Mouse (Mus musculus) MEL (cell line): ENCODE measurements around the gene Arid1a. TPM values are rescaled to one million over a fixed set of nuclear protein-coding genes. Genes with fewer than 3 reads are reported as not detected.

Experiments
- DNase-seq: peaks from one replicate; pipeline ENCODE4 v3.0.0; 2011; ENCODE audit warnings: low read depth, low spot score
- H3K27ac ChIP-seq: 2 replicates; pipeline ENCODE4 v1.5.1; 2012; ENCODE audit warnings: low read depth, mild to moderate bottlenecking, control low read depth, low read length, moderate library complexity; ENCODE audit not compliant: control insufficient read depth
- H3K27me3 ChIP-seq, 2 experiments: fragments of 150-350 bp in 1 of 2; sonication (generic) in 1 of 2; 2 replicates each; pipeline ENCODE4 v1.6.1; 2012; ENCODE audit warnings: low read length in 2 of 2, mild to moderate bottlenecking in 2 of 2, improper control_type of control experiment in 1 of 2, moderate library complexity in 1 of 2; ENCODE audit not compliant: insufficient read depth in 2 of 2, control insufficient read depth in 1 of 2
- H3K36me3 ChIP-seq, 2 experiments: 2 replicates each; pipeline ENCODE4 v1.6.1; 2012 to 2014; ENCODE audit warnings: low read length in 2 of 2, improper control_type of control experiment in 1 of 2, inconsistent platforms in 1 of 2, mild to moderate bottlenecking in 1 of 2; ENCODE audit not compliant: insufficient read depth in 2 of 2, control insufficient read depth in 1 of 2
- H3K4me1 ChIP-seq, 2 experiments: fragments of 150-350 bp in 1 of 2; sonication (generic) in 1 of 2; 2 replicates each; pipeline ENCODE4 v1.6.1; 2012; ENCODE audit warnings: low read length in 2 of 2, improper control_type of control experiment in 1 of 2, mild to moderate bottlenecking in 1 of 2; ENCODE audit not compliant: insufficient read depth in 2 of 2, control insufficient read depth in 1 of 2
- H3K4me3 ChIP-seq, 2 experiments: fragments of 150-350 bp in 1 of 2; sonication (generic) in 1 of 2; 2 replicates each; pipeline ENCODE4 v1.5.1; 2012; ENCODE audit warnings: low read depth in 2 of 2, low read length in 2 of 2, mild to moderate bottlenecking in 2 of 2, moderate library complexity in 2 of 2, control low read depth in 1 of 2, improper control_type of control experiment in 1 of 2; ENCODE audit not compliant: control insufficient read depth in 1 of 2, insufficient read depth in 1 of 2
- H3K79me2 ChIP-seq: 2 replicates; pipeline ENCODE4 v1.6.1; 2012; ENCODE audit warnings: mild to moderate bottlenecking, low read length, moderate library complexity; ENCODE audit not compliant: control insufficient read depth, poor library complexity, insufficient read depth
- H3K9ac ChIP-seq: 2 replicates; pipeline ENCODE4 v1.6.1; 2012; ENCODE audit warnings: low read depth, mild to moderate bottlenecking, control low read depth, low read length, moderate library complexity; ENCODE audit not compliant: control insufficient read depth, poor library complexity, severe bottlenecking
- H3K9me3 ChIP-seq: fragments of 150-350 bp; sonication (generic); replicated peaks from 2 replicates; pipeline ENCODE4 v1.6.1; 2012; ENCODE audit warnings: mild to moderate bottlenecking, low read length, improper control_type of control experiment, moderate library complexity; ENCODE audit not compliant: insufficient read depth
- MAFK ChIP-seq: IDR thresholded peaks from 2 replicates; pipeline ENCODE4 v1.6.1; 2011; ENCODE audit warnings: low read depth, mild to moderate bottlenecking, low read length, improper control_type of control experiment, borderline replicate concordance
- MXI1 ChIP-seq: IDR thresholded peaks from 2 replicates; pipeline ENCODE4 v1.6.1; 2011; ENCODE audit warnings: mild to moderate bottlenecking, low read depth, low read length, improper control_type of control experiment
- TBP ChIP-seq: IDR thresholded peaks from 2 replicates; pipeline ENCODE4 v1.8.0; 2011; ENCODE audit warnings: low read depth, low read length, improper control_type of control experiment
- ZNF384 ChIP-seq: IDR thresholded peaks from 2 replicates; pipeline ENCODE4 v1.6.1; 2012; ENCODE audit warnings: low read depth, mild to moderate bottlenecking, inconsistent platforms, low read length, improper control_type of control experiment
- polyA plus RNA-seq, 2 experiments: library from polyadenylated mRNA; stranded (reverse) in 1 of 2; unstranded in 1 of 2; fragments of >175 nt in 1 of 2; fragments of >200 nt in 1 of 2; gene quantifications; 2 replicates each; pipeline versions ENCODE4 v1.2.1 to v1.2.4; 2012; ENCODE audit warnings: low replicate concordance in 2 of 2, low read depth in 1 of 2; ENCODE audit not compliant: insufficient read length in 2 of 2, insufficient read depth in 1 of 2, missing spikeins in 1 of 2
- total RNA-seq: library from RNA; depleted of rRNA; stranded (reverse); fragments of 300-350 nt; gene quantifications from 2 replicates; pipeline ENCODE4 v1.2.3, GENCODE M21; 2012; rRNA removed

Arid1a gene
- total and polyA plus RNA-seq, 3 experiments: 18.1 to 83.3 (median 70.6) TPM

GRCm38 (mm10) chr4:133629191-133629590, 127.4 kb downstream of the Arid1a start:
- H3K9ac ChIP-seq: no peak overlapping the region
- H3K4me1 ChIP-seq: peaks cover 3 to 11% of the 10 kb centered on the region in 2 experiments; a peak in 3 of 4 replicates
- peaks cover 0 to 6% of the 10 kb centered on the region in 2 experiments; a peak in 3 of 4 replicates for H3K36me3 ChIP-seq
- H3K9me3 ChIP-seq: no peaks in the 10 kb centered on the region
- no peak overlapping the region for H3K4me3 ChIP-seq
- H3K27me3 ChIP-seq: no peaks in the 10 kb centered on the region
- TF ChIP-seq MXI1 (no peak), MAFK (no peak), ZNF384 (no peak), TBP (no peak)
- TF ChIP-seq, all 39 proteins: peak for 0
- no peak for DNase-seq
- Histone ChIP-seq H3K27ac (no peak overlapping the region), H3K79me2 (peaks cover 8% of the 10 kb centered on the region)

Other genes with a start within 250 kb of the Arid1a start
- 0.12 TPM in 1 of 2 replicates, not detected in the other for gene Kdf1, start 237.8 kb downstream of the Arid1a start, total RNA-seq
- under 1 TPM in 1 of 2 experiments, not detected in 1; 0.04 TPM for gene Kdf1, start 237.8 kb downstream of the Arid1a start, polyA plus RNA-seq
- 504 and 516 TPM in 2 replicates for gene Nudc, start 210.8 kb downstream of the Arid1a start, total RNA-seq
- gene Nudc, start 210.8 kb downstream of the Arid1a start, polyA plus RNA-seq: 100 to 1,000 TPM in 1 of 2 experiments, not detected in 1; 732 TPM
- gene Nr0b2, start 203.4 kb downstream of the Arid1a start, total RNA-seq: not detected in 2 replicates
- gene Nr0b2, start 203.4 kb downstream of the Arid1a start, polyA plus RNA-seq: under 1 TPM in 1 of 2 experiments, not detected in 1; 0.10 TPM
- 9.8 and 11.0 TPM in 2 replicates for gene Gpatch3, start 182.0 kb downstream of the Arid1a start, total RNA-seq
- 10 to 100 TPM in 1 of 2 experiments, not detected in 1; 16.5 TPM for gene Gpatch3, start 182.0 kb downstream of the Arid1a start, polyA plus RNA-seq
- 26.7 and 28.6 TPM in 2 replicates for gene Gpn2, start 172.4 kb downstream of the Arid1a start, total RNA-seq
- 10 to 100 TPM in 1 of 2 experiments, not detected in 1; 43.3 TPM for gene Gpn2, start 172.4 kb downstream of the Arid1a start, polyA plus RNA-seq
- 0.12 and 0.13 TPM in 2 replicates for gene Sfn, start 154.6 kb downstream of the Arid1a start, total RNA-seq
- under 1 TPM in 1 of 2 experiments, not detected in 1; 0.19 TPM for gene Sfn, start 154.6 kb downstream of the Arid1a start, polyA plus RNA-seq
- 6.7 and 6.9 TPM in 2 replicates for gene Zdhhc18, start 106.6 kb downstream of the Arid1a start, total RNA-seq
- 10 to 100 TPM in 1 of 2 experiments, not detected in 1; 15.6 TPM for gene Zdhhc18, start 106.6 kb downstream of the Arid1a start, polyA plus RNA-seq
- gene Pigv, start 84.1 kb downstream of the Arid1a start, total RNA-seq: 7.9 and 8.5 TPM in 2 replicates
- 10 to 100 TPM in 1 of 2 experiments, not detected in 1; 12.0 TPM for gene Pigv, start 84.1 kb downstream of the Arid1a start, polyA plus RNA-seq
- 45.3 and 45.7 TPM in 2 replicates for gene Rps6ka1, start 131.0 kb upstream of the Arid1a start, total RNA-seq
- gene Rps6ka1, start 131.0 kb upstream of the Arid1a start, polyA plus RNA-seq: 10 to 100 TPM in 1 of 2 experiments, not detected in 1; 68.9 TPM
- 125 and 131 TPM in 2 replicates for gene Hmgn2, start 211.9 kb upstream of the Arid1a start, total RNA-seq
- gene Hmgn2, start 211.9 kb upstream of the Arid1a start, polyA plus RNA-seq: 100 to 1,000 TPM; 186 to 230 TPM
- gene Dhdds, start 244.1 kb upstream of the Arid1a start, total RNA-seq: 15.9 and 19.0 TPM in 2 replicates
- 10 to 100 TPM in 1 of 2 experiments, not detected in 1; 37.7 TPM for gene Dhdds, start 244.1 kb upstream of the Arid1a start, polyA plus RNA-seq